Mouse (Mus musculus) gastrocnemius, postnatal 25 days (tissue): ENCODE measurements around the gene Reln. TPM values are rescaled to one million over a fixed set of nuclear protein-coding genes. Genes with fewer than 3 reads are reported as not detected.

Experiments used
- DNase-seq: peaks from one replicate; pipeline ENCODE4 v3.0.0; 2022
- total RNA-seq, 2 experiments: library from RNA; stranded (reverse); gene quantifications; 1 replicate in 1 of 2; 2 replicates in 1 of 2; pipeline ENCODE4 v1.2.3; 2021

Reln gene
- total RNA-seq, 2 experiments from 2014 or later = 2.0 to 3.6 TPM

- no peak for DNase-seq
Measured at GRCm38 (mm10) chr5:21934173-21934698, 410.3 kb downstream of the Reln start.

GRCm38 (mm10) chr5:21933340-21934075 is 411.0 kb downstream of the Reln start:
- DNase-seq = no peak

- no peak for DNase-seq
Measured at GRCm38 (mm10) chr5:21931151-21931550, 413.4 kb downstream of the Reln start.

- DNase-seq = no peak
Measured at GRCm38 (mm10) chr5:21920310-21920709, 424.2 kb downstream of the Reln start.

GRCm38 (mm10) chr5:21919281-21919780 is 425.2 kb downstream of the Reln start:
- no peak for DNase-seq

- no peak for DNase-seq
Measured at GRCm38 (mm10) chr5:21915973-21916372, 428.5 kb downstream of the Reln start.

- no peak for DNase-seq
Measured at GRCm38 (mm10) chr5:21914776-21915175, 429.7 kb downstream of the Reln start.

DNA sequence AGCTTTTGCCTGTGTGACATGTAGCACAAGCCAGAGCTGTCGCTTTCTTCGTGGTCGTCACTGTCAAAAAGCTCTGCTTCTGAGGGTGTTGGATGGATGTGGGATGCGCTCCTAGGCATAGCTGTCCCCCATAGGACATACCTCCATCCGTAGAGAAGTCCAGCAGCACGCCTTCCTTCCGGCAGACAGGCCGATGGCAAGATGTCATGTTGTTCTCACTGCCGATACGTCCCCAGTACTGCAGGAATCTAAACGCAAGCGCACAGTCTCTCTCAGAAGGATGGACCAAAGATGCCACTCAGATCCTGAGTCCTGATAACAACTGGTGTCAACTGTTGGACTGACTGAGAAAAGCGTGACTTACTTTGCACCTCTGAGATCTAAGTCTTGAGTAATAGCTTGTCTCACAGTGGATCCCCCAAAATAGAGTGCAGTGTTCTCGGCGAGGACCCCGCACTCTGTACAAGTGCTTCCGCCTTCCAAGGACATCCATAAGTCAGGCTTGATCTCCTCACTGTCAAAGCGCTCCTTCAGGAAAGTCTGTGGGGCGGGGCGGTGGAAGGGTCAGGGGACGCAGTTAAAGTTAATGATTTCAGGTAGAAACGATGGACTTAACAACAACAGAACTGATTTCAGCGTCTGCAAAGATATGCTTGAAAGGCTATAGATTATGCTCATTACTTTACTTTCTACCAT is 431.5 kb downstream of the Reln start:
- no peak for DNase-seq

- DNase-seq = no peak
Measured at GRCm38 (mm10) chr5:21910726-21911125, 433.8 kb downstream of the Reln start.

DNA sequence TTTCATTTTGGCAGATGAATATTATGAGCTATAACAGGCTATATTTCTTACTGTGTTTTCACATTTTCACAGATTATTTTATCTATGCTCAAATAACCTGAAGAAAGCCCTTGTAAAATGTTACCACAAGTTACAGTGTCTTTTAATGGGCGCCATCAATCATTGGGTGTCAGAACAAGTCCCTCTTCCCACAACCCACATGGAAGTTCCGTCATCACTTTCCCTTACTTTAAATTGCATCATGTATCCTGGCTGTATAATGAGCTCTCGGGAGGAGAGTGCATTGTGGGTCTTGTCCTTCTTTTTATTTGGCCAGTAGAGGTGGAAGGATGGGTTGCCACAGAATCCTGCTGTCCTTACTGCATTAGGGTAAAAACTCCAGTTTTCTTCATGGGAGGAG is 434.8 kb downstream of the Reln start:
- DNase-seq = no peak

DNA sequence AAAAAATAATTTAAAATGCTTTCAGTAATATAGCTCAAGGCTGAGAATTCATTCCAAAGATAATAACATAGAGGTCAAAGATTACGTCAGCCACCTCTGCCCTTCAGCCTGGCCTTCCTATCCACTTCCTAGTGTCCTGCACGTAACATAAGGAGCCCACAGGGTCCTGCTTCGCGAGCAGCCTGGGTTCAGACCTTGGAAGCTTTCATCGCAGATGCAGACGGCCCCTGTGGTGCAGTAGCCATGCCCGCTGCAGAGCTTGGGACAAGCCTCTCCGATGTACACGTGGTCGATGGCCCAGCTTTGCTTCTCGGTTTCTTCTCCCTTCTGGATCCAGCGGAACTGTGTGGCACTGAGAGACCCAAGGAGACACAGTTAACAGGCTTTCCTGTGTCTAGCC is 443.1 kb downstream of the Reln start:
- DNase-seq = no peak

GRCm38 (mm10) chr5:21900891-21901290 is 443.6 kb downstream of the Reln start:
- DNase-seq = no peak

DNA sequence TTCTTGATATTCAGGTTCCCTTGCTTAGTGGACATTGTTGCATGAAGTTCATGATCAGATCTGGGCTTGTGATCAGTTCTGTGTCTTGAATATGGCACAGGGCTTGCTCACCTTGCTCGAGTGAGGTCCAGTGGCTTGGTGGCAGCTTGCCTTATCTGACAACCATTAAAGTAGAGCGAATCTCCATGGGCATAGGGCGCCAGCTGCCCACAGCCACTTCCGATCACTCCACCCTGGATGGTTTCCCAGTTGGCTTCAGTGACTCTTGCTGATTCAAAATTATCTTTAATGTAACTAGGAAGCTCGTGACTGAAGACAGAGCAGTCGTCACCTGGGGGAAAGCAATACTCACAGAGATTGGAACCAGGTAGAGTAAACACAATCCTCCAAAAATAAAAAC is 445.6 kb downstream of the Reln start:
- DNase-seq = no peak

DNA sequence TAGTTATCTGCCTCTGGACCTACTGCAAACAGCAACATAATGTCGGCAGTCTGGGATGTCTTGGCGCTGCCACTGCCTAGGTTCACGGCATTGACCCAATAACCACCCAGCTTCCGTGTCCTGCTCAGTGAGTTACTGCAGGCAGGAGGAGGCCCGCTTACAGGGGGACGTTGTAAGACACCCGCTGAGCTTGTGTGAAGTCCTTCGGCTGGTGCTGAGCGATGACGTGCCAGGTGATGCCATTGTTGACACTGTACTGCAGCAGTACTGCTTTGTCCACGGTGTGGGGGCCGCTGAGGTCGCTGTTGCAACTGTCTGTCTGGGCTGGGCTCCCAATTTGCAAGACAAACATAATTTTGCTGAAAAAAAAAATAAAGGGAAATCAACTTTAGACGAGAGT is 447.9 kb downstream of the Reln start:
- no peak for DNase-seq

GRCm38 (mm10) chr5:21894168-21894567 is 450.3 kb downstream of the Reln start:
- no peak for DNase-seq

- no peak for DNase-seq
Measured at GRCm38 (mm10) chr5:21866750-21867149, 477.8 kb downstream of the Reln start.

DNA sequence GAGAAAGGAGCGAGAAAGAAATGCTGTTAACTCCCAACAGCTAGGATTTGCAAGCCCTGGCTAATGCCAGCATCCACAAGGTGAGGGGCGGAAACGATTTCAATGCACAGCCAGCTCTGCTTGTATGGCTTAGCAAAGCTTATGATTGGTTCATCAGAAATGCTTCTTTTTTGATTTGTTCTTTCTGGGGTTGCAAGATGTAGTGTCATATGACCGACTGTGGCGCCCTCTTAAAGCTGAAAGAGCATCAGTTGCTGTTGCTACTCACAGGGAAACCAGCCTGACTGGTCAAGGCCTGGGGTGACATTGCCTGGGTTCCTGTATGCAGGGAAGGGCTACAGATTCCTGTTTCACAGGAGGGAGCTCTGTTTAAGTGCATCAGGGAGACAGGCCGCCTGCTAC is 478.2 kb downstream of the Reln start:
- no peak for DNase-seq

DNA sequence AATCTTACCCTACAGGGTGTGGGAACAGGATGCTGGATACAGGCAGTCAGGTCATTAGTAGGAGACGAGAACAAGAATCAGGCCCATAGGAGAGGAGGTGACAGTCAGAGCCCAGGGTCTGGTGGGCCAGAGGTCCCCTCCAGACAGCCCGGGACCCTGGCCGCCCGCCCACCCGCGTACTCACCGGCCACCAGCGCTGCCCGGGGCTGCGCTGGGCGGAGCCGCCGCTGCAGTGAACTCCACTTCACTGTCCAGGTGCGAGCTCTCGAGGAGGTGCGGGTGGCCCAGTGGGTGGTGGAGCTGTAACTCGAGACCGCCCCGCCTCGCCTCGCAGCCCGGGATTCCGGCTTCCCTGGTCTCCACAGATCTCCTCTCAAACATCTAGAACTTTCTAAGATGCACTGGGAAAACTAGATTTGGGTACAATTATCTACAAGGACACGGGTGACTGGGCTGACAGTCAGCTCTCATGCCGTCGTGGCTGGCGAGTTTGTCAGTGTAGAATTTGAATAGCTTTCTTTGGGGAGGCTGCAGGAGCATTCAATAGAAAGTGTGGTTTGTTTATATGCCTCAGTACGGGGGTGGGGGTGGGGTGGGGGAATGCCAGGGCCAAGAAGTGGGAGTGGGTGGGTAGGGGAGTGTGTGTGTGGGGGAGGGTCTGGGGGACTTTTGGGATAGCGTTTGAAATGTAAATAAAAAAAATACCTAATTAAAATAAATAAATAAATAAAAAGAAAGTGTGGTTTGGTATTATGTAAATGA is 479.0 kb downstream of the Reln start, which contains the start of gene Slc26a5:
Slc26a5 (minus strand) TSS at position 259 of the 762 bp plus-strand sequence.
- no peak for DNase-seq

DNA sequence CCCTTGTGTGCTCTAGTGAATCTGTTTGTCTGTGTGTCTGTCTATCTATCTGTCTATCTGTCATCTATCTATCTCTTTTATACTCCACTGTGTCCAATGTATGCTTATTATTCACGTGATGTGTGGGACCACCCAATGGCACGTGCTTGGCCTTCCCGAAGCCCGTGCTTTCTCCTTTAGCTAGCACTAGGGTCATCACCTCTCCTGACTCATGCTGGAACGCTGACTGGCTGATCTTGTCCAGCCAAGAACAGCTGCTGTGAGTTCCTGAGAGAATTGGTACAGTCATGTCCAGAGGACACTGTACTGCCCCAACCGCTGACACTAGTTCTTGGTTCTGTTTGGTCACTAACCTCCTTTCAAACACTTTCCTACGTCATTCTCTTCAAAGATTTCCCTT is 485.8 kb downstream of the Reln start:
- no peak for DNase-seq

DNA sequence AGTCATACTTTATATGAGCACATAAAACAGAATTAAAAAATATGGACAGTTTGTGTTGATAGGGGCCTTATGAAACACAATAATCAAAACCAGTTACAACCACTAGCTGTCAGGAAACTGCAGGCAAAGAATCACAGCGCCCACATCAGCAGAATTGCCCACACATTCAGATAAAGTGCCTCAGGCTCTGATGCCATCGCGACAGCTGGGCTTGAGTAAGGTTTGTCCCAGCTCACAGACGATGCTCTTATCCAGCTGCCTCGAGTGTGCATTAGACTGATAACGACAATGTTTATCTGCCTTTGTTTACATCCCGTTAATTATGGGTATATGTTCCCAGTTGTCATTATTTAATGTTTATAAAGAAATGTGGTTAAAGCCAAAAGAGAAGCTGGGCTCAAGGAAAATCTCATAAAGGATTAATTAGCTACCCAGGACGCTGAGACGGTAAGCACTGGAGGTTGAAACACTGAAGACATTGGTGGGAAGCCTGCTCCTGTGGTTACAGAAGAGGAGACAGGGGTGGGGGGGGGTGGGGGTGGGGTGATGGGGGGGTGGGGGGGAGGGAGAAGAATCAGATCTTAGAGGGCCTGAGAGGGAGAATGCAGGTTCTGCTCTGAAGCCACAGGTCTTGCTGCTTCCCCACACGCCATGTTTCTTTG is 492.7 kb downstream of the Reln start:
- DNase-seq = no peak

- no peak for DNase-seq
Measured at GRCm38 (mm10) chr5:21847438-21847837, 497.1 kb downstream of the Reln start.
